Mouse (Mus musculus) liver, embryonic 11.5 days (tissue): ENCODE results near the gene Cdkl5. TPM values are rescaled to one million over a fixed set of nuclear protein-coding genes. Genes with fewer than 3 reads are reported as not detected.

Experiments
- ATAC-seq: fragments of 200-750 bp; cut with Nextera tagmentation; replicated peaks from 2 replicates; pipeline ENCODE4 v1.8.0; 2017; ENCODE audit warnings: moderate number of reproducible peaks, mild to moderate bottlenecking, moderate TSS enrichment, moderate library complexity; ENCODE audit not compliant: low FRiP score
- DNase-seq: peaks from one replicate; pipeline ENCODE4 v3.0.0-alpha.2; 2017; ENCODE audit warnings: low spot score
- H3K27ac ChIP-seq: fragments of 300-500 bp; sonication (generic); 2 replicates; pipeline ENCODE4 v1.5.1; 2014; ENCODE audit warnings: mild to moderate bottlenecking, low read depth, low read length, control low read depth
- H3K27me3 ChIP-seq: fragments of 300-500 bp; sonication (generic); replicated peaks from 2 replicates; pipeline ENCODE4 v1.6.1; 2014; ENCODE audit warnings: low read length, mixed read lengths; ENCODE audit not compliant: control insufficient read depth, insufficient read depth
- H3K36me3 ChIP-seq: fragments of 300-500 bp; sonication (generic); 2 replicates; pipeline ENCODE4 v1.6.1; 2014; ENCODE audit warnings: mild to moderate bottlenecking, low read length, moderate library complexity, mixed read lengths; ENCODE audit not compliant: control insufficient read depth, insufficient read depth
- H3K4me1 ChIP-seq: fragments of 300-500 bp; sonication (generic); replicated peaks from 2 replicates; pipeline ENCODE4 v1.6.1; 2014; ENCODE audit warnings: low read length, mixed read lengths; ENCODE audit not compliant: control insufficient read depth, insufficient read depth
- H3K4me2 ChIP-seq: fragments of 300-500 bp; sonication (generic); 2 replicates; pipeline ENCODE4 v1.6.1; 2014; ENCODE audit warnings: mild to moderate bottlenecking, control low read depth, moderate library complexity
- H3K4me3 ChIP-seq: fragments of 300-500 bp; sonication (generic); 2 replicates; pipeline ENCODE4 v1.5.1; 2014; ENCODE audit warnings: low read depth, low read length, control low read depth
- H3K9ac ChIP-seq: fragments of 300-500 bp; sonication (generic); 2 replicates; pipeline ENCODE4 v1.6.1; 2014; ENCODE audit warnings: low read depth, low read length, control low read depth
- H3K9me3 ChIP-seq: fragments of 300-500 bp; sonication (generic); 2 replicates; pipeline ENCODE4 v1.6.1; 2016; ENCODE audit warnings: low read length, inconsistent platforms, mixed read lengths; ENCODE audit not compliant: control insufficient read depth
- WGBS: fragments of 180-500 bp; shearing (Covaris S2); extraction: QIAGEN DNeasy Blood & Tissue Kit; methylation state at CpG from one replicate; pipeline ENCODE4 v1.1.7; 2014; 5-methylcytosine and 5-hydroxymethylcytosine counted together
- polyA plus RNA-seq: library from polyadenylated mRNA; unstranded; fragments of >200 nt; fragmentation: Nextera tagmentation; extraction: Ambion mirVana; gene quantifications from 2 replicates; pipeline ENCODE4 v1.2.1, GENCODE M21; 2014

Gene Cdkl5
- polyA plus RNA-seq, 1 experiment from 2014 or later, result 0.95 TPM

DNA sequence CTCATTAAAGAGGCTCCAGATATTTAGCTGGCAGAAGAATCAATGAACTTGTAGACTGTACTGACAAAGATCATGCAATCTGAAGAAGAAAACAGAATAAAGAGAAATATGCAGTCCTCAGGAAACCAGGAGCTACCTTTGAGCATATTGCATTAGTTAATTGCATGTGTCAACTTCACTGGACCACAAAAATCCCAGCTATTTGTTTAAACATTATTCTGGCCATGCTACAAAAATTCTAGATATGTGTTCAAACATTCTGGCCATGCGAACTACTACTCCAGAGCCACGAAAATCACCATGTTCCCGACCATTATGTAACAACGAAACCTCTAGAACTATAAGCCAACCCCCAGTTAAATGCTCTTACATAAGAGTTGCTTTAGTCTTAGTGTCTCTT is 49.8 kb downstream of the Cdkl5 start:
- DNase-seq, result no peak
- 71% methylated on average over 4 of the region's 4 CpGs for WGBS

GRCm38 (mm10) chrX:160935541-160935940 is 59.0 kb downstream of the Cdkl5 start:
- no peak overlapping the region for H3K9ac ChIP-seq
- no peaks in the 10 kb centered on the region for H3K9me3 ChIP-seq
- DNase-seq (no peak), ATAC-seq (no peak; the same call in 1 of the 2 replicates)
- 48% methylated on average over 1 of the region's 1 CpGs for WGBS
- H3K4me3 ChIP-seq, result no peak overlapping the region
- H3K27me3 ChIP-seq, result no peaks in the 10 kb centered on the region
- H3K36me3 ChIP-seq, result no peaks in the 10 kb centered on the region
- H3K27ac ChIP-seq, result no peak overlapping the region
- no peaks in the 10 kb centered on the region for H3K4me1 ChIP-seq
- no peak overlapping the region for H3K4me2 ChIP-seq

More for the DNA sequence above, 49.8 kb downstream of the Cdkl5 start:
- no peaks in the 10 kb centered on the region for H3K4me1 ChIP-seq
- H3K27me3 ChIP-seq, result 0 out of 2 replicates have a peak, but pooled peaks cover 4% of the 10 kb centered on the region
- no peaks in the 10 kb centered on the region for H3K36me3 ChIP-seq
- no peaks in the 10 kb centered on the region for H3K9me3 ChIP-seq
- H3K9ac ChIP-seq, result no peak overlapping the region
- H3K4me3 ChIP-seq, result no peak overlapping the region
- no peak overlapping the region for H3K27ac ChIP-seq
- H3K4me2 ChIP-seq, result no peak overlapping the region
- no peak for ATAC-seq

- H3K27me3 ChIP-seq, result no peaks in the 10 kb centered on the region
- H3K4me3 ChIP-seq, result no peak overlapping the region
- no peak overlapping the region for H3K4me2 ChIP-seq
- H3K36me3 ChIP-seq, result no peaks in the 10 kb centered on the region
- H3K4me1 ChIP-seq, result no peaks in the 10 kb centered on the region
- no peak overlapping the region for H3K27ac ChIP-seq
- no peak for DNase-seq
- no peak overlapping the region for H3K9ac ChIP-seq
- ATAC-seq, result no peak
- no peaks in the 10 kb centered on the region for H3K9me3 ChIP-seq
Observed at GRCm38 (mm10) chrX:160930656-160931055, 63.8 kb downstream of the Cdkl5 start.

DNA sequence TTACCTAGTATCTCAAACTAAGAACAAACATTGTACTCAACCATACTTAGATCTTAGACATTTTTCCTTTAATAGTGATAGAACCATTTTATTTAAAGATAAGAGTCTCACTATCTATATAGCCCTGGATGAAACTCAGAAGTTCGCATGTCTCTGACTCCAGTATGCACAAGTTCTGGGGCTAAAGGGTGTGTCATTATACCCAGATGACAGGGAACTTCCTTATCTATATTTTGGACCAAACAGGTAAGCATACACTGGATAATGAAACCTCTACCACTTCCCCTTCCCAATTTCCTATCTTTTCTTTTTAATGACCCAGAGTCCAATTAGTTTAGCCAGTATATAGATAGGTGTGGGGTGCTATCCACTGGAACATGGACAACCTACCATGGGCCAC is 65.6 kb downstream of the Cdkl5 start:
- no peak overlapping the region for H3K9ac ChIP-seq
- H3K9me3 ChIP-seq, result no peaks in the 10 kb centered on the region
- DNase-seq, result no peak
- no peaks in the 10 kb centered on the region for H3K4me1 ChIP-seq
- ATAC-seq, result no peak
- H3K36me3 ChIP-seq, result no peaks in the 10 kb centered on the region
- H3K4me2 ChIP-seq, result no peak overlapping the region
- WGBS, result 64% methylated on average over 1 of the region's 1 CpGs
- no peak overlapping the region for H3K27ac ChIP-seq
- H3K27me3 ChIP-seq, result no peaks in the 10 kb centered on the region
- H3K4me3 ChIP-seq, result no peak overlapping the region

DNA sequence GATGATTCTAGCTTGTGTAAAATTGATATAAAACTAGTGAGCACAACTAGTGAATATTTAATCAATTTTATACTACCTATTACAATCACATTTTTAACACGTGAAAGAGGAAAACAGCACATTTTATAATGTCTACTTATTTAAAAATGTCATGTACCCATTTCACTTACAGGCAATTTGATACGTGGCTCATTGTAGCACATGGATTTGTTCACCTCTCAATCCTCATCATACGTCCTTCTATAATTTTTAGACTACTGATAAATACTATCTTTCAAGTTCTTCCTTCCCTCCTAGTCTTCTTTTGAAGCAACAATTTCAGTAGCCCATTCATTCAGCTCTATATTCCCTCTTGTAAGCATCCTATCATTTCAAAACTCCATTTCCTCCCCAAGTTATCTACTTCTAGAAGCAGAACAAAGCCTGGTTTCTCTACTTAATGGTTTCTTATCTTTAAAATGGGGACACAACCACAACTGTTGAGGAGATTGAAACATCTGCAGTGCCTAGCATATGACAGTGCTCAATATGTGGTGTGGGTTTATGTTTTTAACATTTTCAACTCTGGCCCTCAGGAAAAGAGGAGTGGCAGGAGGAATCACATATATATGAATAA is 75.4 kb downstream of the Cdkl5 start:
- Histone ChIP-seq H3K9ac (no peak overlapping the region), H3K9me3 (no peaks in the 10 kb centered on the region), H3K4me1 (no peaks in the 10 kb centered on the region), H3K27ac (no peak overlapping the region), H3K4me2 (no peak overlapping the region), H3K36me3 (no peaks in the 10 kb centered on the region), H3K27me3 (no peaks in the 10 kb centered on the region), H3K4me3 (no peak overlapping the region)
- DNase-seq (no peak), ATAC-seq (peak; percentile 49; the same call in 1 of the 2 replicates)
- 67% methylated on average over 3 of the region's 3 CpGs for WGBS

- no peak within 1 kb of the TSS for H3K4me3 ChIP-seq
- no peaks in the 10 kb centered on the region for H3K4me1 ChIP-seq
- H3K27ac ChIP-seq, result no peak within 1 kb of the TSS
- no peaks in the 10 kb centered on the region for H3K9me3 ChIP-seq
- 0 out of 2 replicates have a peak, but pooled peaks cover 5% of the 10 kb centered on the region for H3K27me3 ChIP-seq
- H3K36me3 ChIP-seq, result no peaks in the 10 kb centered on the region
- no peak within 1 kb of the TSS for H3K9ac ChIP-seq
- WGBS, result 57% methylated on average over 4 of the region's 4 CpGs
- no peak for ATAC-seq
- DNase-seq, result no peak
- no peak within 1 kb of the TSS for H3K4me2 ChIP-seq
Observed at GRCm38 (mm10) chrX:160906952-160907351, 87.6 kb downstream of the Cdkl5 start, which contains the start of gene Gja6. Gja6 (minus strand) TSS chrX:160907052.

GRCm38 (mm10) chrX:160906477-160906876 is 88.0 kb downstream of the Cdkl5 start:
- no peak for DNase-seq
- H3K4me2 ChIP-seq, result no peak overlapping the region
- no peak overlapping the region for H3K4me3 ChIP-seq
- 0 out of 2 replicates have a peak, but pooled peaks cover 5% of the 10 kb centered on the region for H3K27me3 ChIP-seq
- H3K36me3 ChIP-seq, result no peaks in the 10 kb centered on the region
- WGBS, result 53% methylated on average over 4 of the region's 4 CpGs
- H3K4me1 ChIP-seq, result no peaks in the 10 kb centered on the region
- no peaks in the 10 kb centered on the region for H3K9me3 ChIP-seq
- no peak overlapping the region for H3K27ac ChIP-seq
- no peak for ATAC-seq
- no peak overlapping the region for H3K9ac ChIP-seq

GRCm38 (mm10) chrX:160905913-160906312 is 88.6 kb downstream of the Cdkl5 start:
- no peak; the same call in 1 of the 2 replicates for ATAC-seq
- no peak overlapping the region for H3K9ac ChIP-seq
- H3K4me2 ChIP-seq, result no peak overlapping the region
- H3K4me3 ChIP-seq, result no peak overlapping the region
- 0 out of 2 replicates have a peak, but pooled peaks cover 5% of the 10 kb centered on the region for H3K27me3 ChIP-seq
- H3K36me3 ChIP-seq, result no peaks in the 10 kb centered on the region
- no peaks in the 10 kb centered on the region for H3K9me3 ChIP-seq
- no peak overlapping the region for H3K27ac ChIP-seq
- 57% methylated on average over 4 of the region's 4 CpGs for WGBS
- no peaks in the 10 kb centered on the region for H3K4me1 ChIP-seq
- no peak for DNase-seq

DNA sequence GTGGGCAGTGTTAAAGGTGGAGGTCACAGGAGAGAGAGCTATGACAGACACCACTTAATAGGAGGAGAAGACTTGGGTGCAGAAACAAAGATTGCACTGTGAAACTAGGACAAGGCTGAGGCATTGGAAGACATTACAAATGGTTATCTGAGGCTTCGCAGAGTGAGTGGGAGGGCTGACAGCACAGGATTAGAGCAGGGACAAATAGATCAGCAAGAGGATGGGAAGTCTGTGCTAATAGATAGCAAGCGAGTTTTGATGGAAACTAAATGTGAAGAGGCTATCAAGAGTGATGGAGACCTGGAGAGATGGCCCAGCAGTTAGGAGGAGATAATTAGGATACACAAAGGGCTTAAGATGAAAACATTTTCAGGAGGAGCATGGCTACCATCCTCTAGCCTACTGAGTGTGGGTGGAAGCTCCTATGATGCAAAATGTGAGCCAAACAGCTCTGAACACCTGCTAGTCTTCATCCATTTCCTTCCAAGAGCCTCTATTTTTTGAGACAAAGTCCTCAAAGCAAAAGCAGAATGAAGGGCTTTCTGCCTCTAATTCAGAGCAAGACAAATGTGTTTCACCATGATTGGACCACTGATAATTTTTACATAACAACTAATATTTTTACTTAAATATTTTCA is 89.3 kb downstream of the Cdkl5 start:
- Histone ChIP-seq H3K36me3 (no peaks in the 10 kb centered on the region), H3K9me3 (no peaks in the 10 kb centered on the region), H3K9ac (no peak overlapping the region), H3K4me3 (no peak overlapping the region), H3K27me3 (0 out of 2 replicates have a peak, but pooled peaks cover 5% of the 10 kb centered on the region), H3K4me1 (no peaks in the 10 kb centered on the region), H3K4me2 (no peak overlapping the region), H3K27ac (no peak overlapping the region)
- 38% methylated on average over 2 of the region's 2 CpGs for WGBS
- ATAC-seq (peak; percentile 98), DNase-seq (no peak)
